Comparison of ENCODE assay signal across 9 mouse cellular contexts in the genomic region with DNA sequence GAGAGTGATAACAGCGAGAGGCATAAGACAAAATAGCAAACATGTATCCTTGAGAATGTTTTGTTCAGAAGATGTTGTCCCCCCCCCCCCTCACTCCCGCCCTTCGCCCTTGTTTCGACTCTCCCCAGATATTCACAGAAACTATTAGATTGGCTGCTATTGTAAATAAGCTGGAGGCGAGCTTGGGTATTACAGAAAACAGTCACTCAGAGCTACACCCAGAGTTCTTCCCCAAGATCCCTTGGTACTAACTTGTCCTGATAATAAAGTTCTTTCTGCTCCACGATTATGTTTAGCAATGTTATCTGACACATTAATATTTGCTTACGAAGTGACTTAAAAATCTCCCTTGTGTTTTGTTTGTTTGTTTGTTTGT. TPM values are rescaled to one million over a fixed set of nuclear protein-coding genes. Genes with fewer than 3 reads are reported as not detected.
DNase-seq lines count a peak whose midpoint lies in the region; ATAC-seq lines count a peak whose summit lies in the region.
"Had no signal": no experiment of that assay in that cellular context is flagged by ENCODE, and none has a peak within 500 bp of the region (broad histone marks: within the 10 kb centered on the region; RNA-seq: fewer than 3 reads in every experiment).

No protein-coding gene starts in this region.

- 11% methylated on average over 7 of the region's 7 CpGs for WGBS in heart, embryonic 14.5 days
- 12% methylated on average over 7 of the region's 7 CpGs for WGBS in hindbrain, embryonic 15.5 days
- WGBS in midbrain, embryonic 11.5 days: 11% methylated on average over 7 of the region's 7 CpGs

- H3K36me3 ChIP-seq in heart, embryonic 14.5 days (ENCODE audit: control insufficient read depth, insufficient read depth, low read length): no peaks in the 10 kb centered on the region
- H3K36me3 ChIP-seq in hindbrain, embryonic 15.5 days: no peaks in the 10 kb centered on the region
- H3K36me3 ChIP-seq in midbrain, embryonic 11.5 days (ENCODE audit: control insufficient read depth, insufficient read depth, low read length): no peaks in the 10 kb centered on the region

- H3K4me2 ChIP-seq in heart, embryonic 14.5 days (ENCODE audit: low read length): peak overlapping the region; percentile 77
- H3K4me2 ChIP-seq in hindbrain, embryonic 15.5 days: peak overlapping the region; percentile 82
- H3K4me2 ChIP-seq in midbrain, embryonic 11.5 days: peak overlapping the region; percentile 66

- ATAC-seq in heart, embryonic 14.5 days (ENCODE audit: insufficient number of reproducible peaks, insufficient read depth, low FRiP score, low read depth): no peak
- ATAC-seq in common myeloid progenitor, adult 5-6 weeks (replicated peaks; ENCODE audit: low read depth, poor library complexity, severe bottlenecking): peak; percentile 5; the same call in 1 of the 2 replicates
- peak; percentile 33 for ATAC-seq in hindbrain, embryonic 15.5 days (ENCODE audit: low FRiP score, low read depth)
- ATAC-seq in midbrain, embryonic 11.5 days (ENCODE audit: low FRiP score): peak; percentile 58

- H3K27me3 ChIP-seq in heart, embryonic 14.5 days (ENCODE audit: control insufficient read depth, insufficient read depth, low read length): no peaks in the 10 kb centered on the region
- no peaks in the 10 kb centered on the region for H3K27me3 ChIP-seq in hindbrain, embryonic 15.5 days
- no peaks in the 10 kb centered on the region for H3K27me3 ChIP-seq in midbrain, embryonic 11.5 days (ENCODE audit: control insufficient read depth, insufficient read depth, low read length)

- peak overlapping the region; percentile 44 to 57 for H3K4me3 ChIP-seq in heart, embryonic 14.5 days (ENCODE audit: control insufficient read depth in 1 of 2, insufficient read depth in 1 of 2, low read depth in 1 of 2, low read length in 2 of 2)
- H3K4me3 ChIP-seq in hindbrain, embryonic 15.5 days: peak overlapping the region; percentile 45
- peak overlapping the region; percentile 60 for H3K4me3 ChIP-seq in midbrain, embryonic 11.5 days (ENCODE audit: low read depth, low read length)

- peak overlapping the region; percentile 42 to 75 for H3K27ac ChIP-seq in heart, embryonic 14.5 days (replicated peaks in 1 of 2; ENCODE audit: control insufficient read depth in 1 of 2, insufficient read depth in 1 of 2, low read depth in 2 of 2, low read length in 2 of 2)
- peak overlapping the region; percentile 78 for H3K27ac ChIP-seq in hindbrain, embryonic 15.5 days (replicated peaks)
- peak overlapping the region; percentile 89 for H3K27ac ChIP-seq in midbrain, embryonic 11.5 days (ENCODE audit: low read depth, low read length)

- no peaks in the 10 kb centered on the region for H3K4me1 ChIP-seq in heart, embryonic 14.5 days (ENCODE audit: control insufficient read depth in 2 of 2, insufficient read depth in 2 of 2, low read length in 2 of 2)
- peaks cover 18% of the 10 kb centered on the region for H3K4me1 ChIP-seq in hindbrain, embryonic 15.5 days (replicated peaks)
- peaks cover 5% of the 10 kb centered on the region for H3K4me1 ChIP-seq in midbrain, embryonic 11.5 days (ENCODE audit: control insufficient read depth, insufficient read depth, low read length)

- no peak for DNase-seq in heart, adult 11 months
- no peak for DNase-seq in midbrain, embryonic 11.5 days (ENCODE audit: low spot score, missing footprints)
- DNase-seq in embryo, embryonic 11 days: no peak
- no peak for DNase-seq in c-Kit-positive CD71-positive TER-119-positive erythroid progenitor cells, embryonic 14.5 days (ENCODE audit: low spot score)
- no peak for DNase-seq in layer of hippocampus, postnatal 14 days (ENCODE audit: low spot score in 2 of 2)

- peak overlapping the region; percentile 72 for H3K9ac ChIP-seq in heart, embryonic 14.5 days (ENCODE audit: low read length)
- peak overlapping the region; percentile 50 for H3K9ac ChIP-seq in hindbrain, embryonic 15.5 days
- peak overlapping the region; percentile 74 for H3K9ac ChIP-seq in midbrain, embryonic 11.5 days (ENCODE audit: low read length)

- H3K9me3 ChIP-seq in heart, embryonic 14.5 days (ENCODE audit: control insufficient read depth, low read length): no peaks in the 10 kb centered on the region
- no peaks in the 10 kb centered on the region for H3K9me3 ChIP-seq in hindbrain, embryonic 15.5 days
- H3K9me3 ChIP-seq in midbrain, embryonic 11.5 days (ENCODE audit: control insufficient read depth, low read length): no peaks in the 10 kb centered on the region

RNA-seq across cellular contexts. Expression of a gene that starts 0.6 kb away (rescaled TPM):
- 0.85 and 0.92 TPM in 2 replicates for polyA plus RNA-seq in heart, embryonic 14.5 days (2014; fragmentation: Nextera tagmentation; extraction: Ambion mirVana)
- total RNA-seq in common myeloid progenitor, adult 5-6 weeks (2017): 10.0 and 10.9 TPM in 2 replicates
- polyA plus RNA-seq in hindbrain, embryonic 15.5 days (2015; fragmentation: Nextera tagmentation; extraction: Ambion mirVana): 6.9 and 11.1 TPM in 2 replicates
- polyA plus RNA-seq in midbrain, embryonic 11.5 days (2014; fragmentation: Nextera tagmentation; extraction: Ambion mirVana): 32.5 and 36.2 TPM in 2 replicates
- total RNA-seq in layer of hippocampus, postnatal 14 days (2021): 10 to 100 TPM; 20.0 to 31.5 TPM

RNA-seq across cellular contexts. Expression of a gene that starts 7.1 kb away (rescaled TPM):
- polyA plus RNA-seq in heart, embryonic 14.5 days (2014; fragmentation: Nextera tagmentation; extraction: Ambion mirVana): not detected in 2 replicates
- total RNA-seq in common myeloid progenitor, adult 5-6 weeks (2017): not detected in 2 replicates
- polyA plus RNA-seq in hindbrain, embryonic 15.5 days (2015; fragmentation: Nextera tagmentation; extraction: Ambion mirVana): not detected in 2 replicates
- polyA plus RNA-seq in midbrain, embryonic 11.5 days (2014; fragmentation: Nextera tagmentation; extraction: Ambion mirVana): not detected in 2 replicates
- total RNA-seq in layer of hippocampus, postnatal 14 days (2021): under 1 TPM in 1 of 2 experiments, not detected in 1; 0.26 TPM
- total RNA-seq: gastrocnemius, postnatal 25 days had no signal
